Mouse (Mus musculus) retina, adult 2 months (tissue): ENCODE results near the gene Cacna1i.

Experiments
- DNase-seq: peaks from one replicate; pipeline ENCODE4 v3.0.0-alpha.2; 2012; ENCODE audit warnings: low read depth, low spot score

Gene Cacna1i

GRCm38 (mm10) chr15:80401387-80401898, 114.4 kb downstream of the Cacna1i start:
- no peak for DNase-seq

GRCm38 (mm10) chr15:80401980-80402379, 114.9 kb downstream of the Cacna1i start:
- no peak for DNase-seq

GRCm38 (mm10) chr15:80407873-80408272, 120.8 kb downstream of the Cacna1i start:
- no peak for DNase-seq

DNA sequence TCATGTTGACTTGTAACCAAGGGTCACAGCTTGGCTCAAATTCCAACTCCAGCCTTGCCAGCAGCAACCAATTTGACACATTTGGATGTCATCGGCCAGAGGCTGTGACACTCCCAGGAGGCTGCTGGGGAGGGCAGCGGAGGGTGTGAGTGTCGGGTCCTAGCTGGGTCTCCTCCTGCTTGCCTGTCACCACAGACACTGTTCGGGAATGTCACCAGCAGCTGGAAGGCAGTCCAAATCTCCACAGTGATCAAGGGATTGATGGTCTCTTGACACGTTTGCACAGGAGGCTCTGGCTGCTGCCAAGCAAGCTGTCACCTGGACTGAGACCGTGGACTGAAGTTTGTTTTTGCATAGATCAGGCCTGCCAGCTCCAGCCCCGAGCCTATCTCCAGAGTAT, 123.6 kb downstream of the Cacna1i start:
- DNase-seq, result no peak

- no peak for DNase-seq
Measured at GRCm38 (mm10) chr15:80413070-80413469, 126.0 kb downstream of the Cacna1i start.

DNA sequence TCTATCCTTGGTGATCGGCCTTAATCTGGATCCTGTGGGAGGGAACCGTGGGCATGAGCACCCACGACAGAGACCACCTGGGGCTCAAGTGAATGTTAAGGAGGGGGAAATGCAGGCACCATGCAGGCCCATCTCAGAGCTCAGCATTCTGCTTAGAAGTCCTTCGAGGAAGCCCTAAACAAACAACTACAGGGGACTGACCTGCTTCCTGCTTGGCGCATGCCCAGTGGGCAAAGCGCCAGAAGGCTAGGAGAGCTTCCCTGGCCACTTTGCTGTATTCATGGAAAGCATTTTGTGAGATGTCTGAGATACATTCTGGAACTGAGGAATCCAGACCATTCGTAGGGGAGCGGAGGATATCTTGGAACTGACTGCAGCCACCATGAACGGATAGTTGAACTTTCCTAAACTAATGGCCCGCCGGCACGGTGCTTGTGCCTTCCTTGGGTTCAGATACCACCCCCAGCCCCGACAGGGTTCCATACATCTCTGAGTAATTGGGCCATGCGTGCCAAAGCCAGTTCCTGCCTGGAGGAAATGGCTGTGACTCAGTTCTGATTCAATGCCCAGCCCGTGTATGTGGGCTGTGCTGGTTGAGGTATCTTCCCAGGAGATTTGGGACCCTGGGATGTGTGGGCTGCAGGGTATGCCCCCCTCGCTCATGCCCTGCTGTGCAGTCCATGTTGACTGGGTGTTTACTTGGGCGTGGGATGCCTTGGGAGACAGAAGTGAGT, 127.1 kb downstream of the Cacna1i start:
- DNase-seq, result no peak

DNA sequence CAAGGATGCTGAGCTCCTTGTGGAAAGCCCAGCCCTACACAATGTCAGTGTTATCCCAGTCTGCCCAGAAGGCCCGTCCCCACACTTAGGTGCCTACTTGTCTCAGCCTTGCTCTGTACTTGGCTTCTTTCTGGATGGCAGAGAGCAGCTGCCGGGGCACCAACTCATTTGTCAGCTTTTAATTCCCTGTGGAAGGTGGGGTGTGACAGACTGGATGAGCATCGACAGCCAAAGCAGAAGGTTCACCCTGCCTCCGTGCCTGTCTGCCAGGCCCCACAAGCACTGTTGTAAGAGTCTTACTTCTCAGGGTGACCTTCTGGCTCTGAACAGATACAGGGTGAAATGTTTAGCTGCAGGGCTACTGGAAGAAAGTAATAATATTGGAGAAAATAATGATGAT, 128.1 kb downstream of the Cacna1i start:
- DNase-seq, result no peak

DNA sequence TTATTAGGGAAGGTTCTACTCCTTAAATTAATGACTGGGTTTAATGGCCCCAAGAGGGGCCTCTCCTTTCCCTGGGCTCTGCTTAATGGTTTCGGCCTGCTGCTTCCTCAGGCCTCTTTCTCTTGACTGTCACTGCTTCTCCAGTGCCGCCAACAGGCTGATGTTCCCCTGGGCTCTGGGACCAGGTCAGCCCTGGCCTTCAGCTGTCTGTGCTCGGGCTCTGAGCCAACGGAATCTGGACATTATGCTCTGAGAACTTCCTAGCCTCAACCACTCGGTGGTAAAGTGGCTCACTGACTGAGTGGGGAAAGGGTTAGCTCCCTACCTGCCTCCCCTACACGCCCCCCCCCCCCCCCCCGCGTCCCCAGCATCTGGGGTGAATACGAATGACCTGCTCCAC, 130.0 kb downstream of the Cacna1i start:
- no peak for DNase-seq

- no peak for DNase-seq
Measured at GRCm38 (mm10) chr15:80418146-80418545, 131.1 kb downstream of the Cacna1i start.

DNA sequence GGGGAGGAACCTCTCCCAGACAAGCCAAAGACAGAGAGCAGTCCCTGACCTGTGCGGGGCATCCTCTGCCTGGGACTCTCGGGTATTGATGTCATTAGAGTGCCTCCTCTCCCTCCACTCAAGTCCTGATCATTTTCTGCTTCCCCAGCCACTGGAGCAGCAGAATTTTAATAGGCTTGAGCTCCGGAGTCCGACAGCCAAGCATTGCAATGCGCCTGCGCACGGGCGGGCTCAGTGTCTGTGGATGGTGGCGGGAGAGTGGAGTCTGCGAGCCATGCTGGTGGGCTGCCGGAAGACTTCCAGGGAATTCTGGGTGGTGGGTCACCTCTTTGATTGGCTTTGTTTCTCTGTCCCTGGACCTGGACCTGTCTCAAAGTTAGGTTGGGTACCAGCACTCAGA, 143.3 kb downstream of the Cacna1i start:
- DNase-seq, result no peak

DNA sequence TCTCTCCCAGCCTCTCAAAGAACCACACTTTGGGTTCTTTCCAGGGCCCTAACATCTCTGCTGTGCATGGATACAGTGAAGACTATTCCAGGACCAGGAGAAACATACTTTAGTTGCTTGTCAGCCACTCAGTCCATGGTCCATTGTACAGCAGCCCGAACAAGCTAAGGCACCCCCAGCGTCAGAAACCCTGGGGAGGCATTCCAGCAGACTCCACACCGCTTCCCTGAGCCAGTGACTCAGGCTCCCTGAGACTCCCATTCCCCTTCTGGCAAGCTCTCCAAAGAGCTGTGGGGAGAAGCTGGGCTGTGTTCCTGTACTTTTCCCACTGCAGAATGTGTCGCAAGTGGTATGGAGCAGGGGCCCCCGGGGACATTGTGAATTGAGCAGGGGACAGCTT, 149.9 kb downstream of the Cacna1i start:
- no peak for DNase-seq

DNA sequence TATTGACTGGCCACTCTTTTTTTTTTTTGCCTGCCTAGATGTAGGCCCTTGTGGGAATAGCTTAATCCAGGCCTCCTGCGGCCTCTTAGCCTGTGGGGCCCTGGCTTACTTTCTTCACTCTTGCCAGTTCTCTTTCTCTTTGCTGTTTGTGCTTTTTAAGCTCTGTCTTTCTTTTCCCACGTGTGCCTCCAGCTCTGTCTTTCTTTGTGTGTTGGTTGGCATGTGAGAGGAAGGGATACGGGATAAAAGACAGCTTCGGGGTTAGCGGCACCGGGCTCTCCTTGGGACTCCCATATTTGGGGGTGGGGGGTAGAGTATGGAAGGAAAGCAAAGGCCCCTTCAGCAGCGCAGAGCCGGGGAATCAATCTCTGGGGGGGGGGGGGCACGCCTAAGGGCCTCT, 151.0 kb downstream of the Cacna1i start:
- DNase-seq, result no peak

DNA sequence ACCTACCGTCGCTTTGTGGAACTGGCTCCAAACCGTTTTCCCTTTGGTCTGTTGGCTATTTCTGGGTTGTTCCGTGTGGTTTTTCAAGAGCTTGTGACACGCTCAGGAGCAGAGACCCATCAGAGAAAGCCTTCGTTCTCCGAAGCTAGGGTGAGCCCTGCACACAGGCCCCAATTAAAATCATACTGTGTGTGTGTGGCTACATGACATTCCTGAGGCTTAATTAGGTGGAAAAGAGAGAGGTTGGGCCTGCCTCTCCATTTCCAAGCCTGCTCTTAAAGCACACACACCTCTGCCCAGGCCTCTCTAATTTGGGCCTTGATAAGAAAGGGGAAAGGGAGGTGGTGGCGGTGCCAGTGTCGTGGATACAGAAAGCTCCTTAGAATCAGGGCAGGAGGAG, 151.4 kb downstream of the Cacna1i start:
- DNase-seq, result no peak

DNA sequence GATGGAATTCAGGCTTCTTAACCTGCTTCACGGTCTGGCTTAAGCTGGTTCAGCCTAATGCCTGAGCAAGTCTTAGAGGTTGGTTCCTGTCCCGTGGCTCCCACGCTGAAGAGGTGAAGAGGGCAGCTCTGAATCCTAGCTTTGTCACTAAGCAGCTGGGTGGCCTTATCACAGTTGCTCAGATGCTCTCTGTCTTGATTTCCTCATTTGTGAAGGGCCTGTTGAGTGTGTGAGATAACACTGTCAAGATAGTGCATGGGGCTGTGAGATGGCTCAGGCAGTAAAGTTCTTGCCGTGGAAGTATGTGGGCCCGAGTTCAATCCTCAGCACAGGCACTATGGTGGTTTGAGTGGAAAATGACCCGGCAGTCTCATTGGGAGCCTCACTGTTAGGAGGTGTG, 153.2 kb downstream of the Cacna1i start:
- no peak for DNase-seq

DNA sequence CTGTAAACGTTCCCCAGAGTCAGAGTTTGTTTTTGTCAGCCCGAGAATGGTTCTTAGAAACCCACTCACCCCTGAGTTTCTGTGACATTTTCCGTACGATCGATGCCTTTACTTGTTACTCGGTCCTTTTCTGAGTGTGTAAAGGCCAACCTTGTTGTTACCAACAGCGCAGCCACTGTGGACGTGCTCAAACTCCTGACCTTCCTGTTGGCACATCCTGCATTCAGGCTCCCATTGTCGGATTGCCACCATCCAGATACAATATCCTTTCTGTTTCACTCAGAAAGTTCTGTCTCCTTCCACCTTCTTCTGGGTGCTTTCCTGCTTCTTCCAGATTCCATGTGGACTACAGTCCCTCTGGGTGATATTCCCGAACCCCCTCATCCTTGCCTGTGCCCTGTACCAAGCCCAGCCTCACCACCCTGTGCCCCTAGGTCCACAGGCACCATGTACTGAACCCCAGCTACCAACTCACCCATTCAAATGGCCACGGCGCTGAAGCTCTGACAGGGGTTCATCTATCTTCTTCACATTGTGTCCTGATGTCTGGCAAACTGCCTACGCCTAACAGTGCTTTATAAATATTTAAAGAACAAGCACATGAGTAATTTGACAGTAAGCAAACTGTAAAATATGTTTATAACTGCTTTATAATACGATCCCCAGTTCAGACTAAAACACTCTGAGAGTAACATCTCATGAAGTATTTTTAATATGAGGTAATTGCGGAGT, 159.1 kb downstream of the Cacna1i start:
- no peak for DNase-seq
